Mouse (Mus musculus): Measurements from ENCODE around the gene Bmpr1b. TPM values are rescaled to one million over a fixed set of nuclear protein-coding genes. Genes with fewer than 3 reads are reported as not detected.
A peak's percentile ranks its signal among the peaks of the same experiment; 100 is the strongest.

Gene Bmpr1b
- polyA plus RNA-seq, 1 experiment from 2014 or later, result 8.1 TPM

DNA sequence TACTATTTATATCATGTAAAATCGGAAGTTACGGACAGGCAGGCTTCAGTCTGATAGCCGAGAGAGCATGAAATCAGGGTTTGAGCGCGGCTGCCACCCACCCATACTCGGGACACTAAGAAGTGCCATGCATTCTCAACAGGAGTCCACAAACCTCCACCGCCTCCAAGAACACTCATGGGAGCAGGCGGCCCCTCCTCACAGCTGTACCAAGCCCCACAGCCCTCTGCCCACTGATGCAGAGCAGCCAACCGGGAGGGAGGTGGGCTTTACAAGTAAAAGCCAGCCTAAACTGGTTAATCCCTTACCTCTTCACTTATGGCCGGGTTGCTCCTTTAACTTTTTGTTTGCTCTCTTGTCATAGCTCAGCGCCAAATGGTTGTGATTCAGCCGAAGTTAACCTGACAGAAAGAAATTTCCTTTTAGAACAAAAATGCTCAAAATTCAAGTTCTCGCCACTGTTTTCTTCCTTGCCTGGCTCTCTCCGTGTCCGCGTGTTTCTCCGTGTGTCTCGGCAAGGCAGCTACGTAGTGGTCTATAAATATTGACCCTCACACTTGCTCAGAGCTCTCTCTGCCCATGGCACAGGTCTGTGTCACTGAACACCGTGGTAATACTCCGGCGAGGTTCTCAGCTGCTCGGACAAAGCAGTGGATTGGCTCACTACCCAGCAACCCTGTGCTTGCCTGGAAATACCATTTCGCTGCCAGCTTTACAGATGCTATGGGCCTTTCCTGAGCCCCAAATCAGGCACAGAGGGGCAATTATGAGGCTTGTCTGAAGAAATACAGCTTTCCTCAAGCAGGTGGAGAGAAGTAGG is 187.4 kb downstream of the Bmpr1b start:
- WGBS, result 70% methylated on average over 24 of the region's 24 CpGs
- peak; percentile 98 for ATAC-seq (replicated peaks; ENCODE audit: low FRiP score)
- Histone ChIP-seq H3K4me3 (replicated peaks) (peak overlapping the region; percentile 17), H3K36me3 (no peaks in the 10 kb centered on the region), H3K9ac (peak overlapping the region; percentile 32; the same call in 1 of the 2 replicates), H3K4me2 (peak overlapping the region; percentile 48), H3K27me3 (no peaks in the 10 kb centered on the region), H3K27ac (peak overlapping the region; percentile 94), H3K4me1 (peaks cover 15% of the 10 kb centered on the region), H3K9me3 (replicated peaks) (no peaks in the 10 kb centered on the region)

DNA sequence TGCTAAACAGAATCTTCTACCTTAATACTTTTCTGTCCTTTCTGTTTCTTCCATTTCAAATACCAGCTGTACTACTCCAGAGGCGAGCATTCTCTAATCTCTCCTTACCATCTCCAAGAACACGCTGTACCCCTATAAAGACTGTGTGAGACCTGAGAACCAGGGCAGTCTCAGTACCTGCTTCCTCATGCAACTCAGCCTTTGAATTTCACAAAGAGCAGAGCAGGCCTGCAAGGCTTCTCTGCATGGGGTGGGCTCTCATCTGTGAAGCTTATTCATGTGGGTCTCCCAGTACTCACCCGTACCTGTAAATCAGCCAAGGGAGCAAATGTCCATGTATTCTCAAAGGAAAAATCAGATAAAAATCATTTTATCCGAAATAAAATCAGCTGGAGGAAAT is 203.0 kb downstream of the Bmpr1b start:
- no peaks in the 10 kb centered on the region for H3K27me3 ChIP-seq
- H3K4me2 ChIP-seq, result no peak overlapping the region
- peak; percentile 86 for ATAC-seq (replicated peaks; ENCODE audit: low FRiP score)
- H3K4me3 ChIP-seq (replicated peaks), result no peak overlapping the region
- H3K9ac ChIP-seq, result no peak overlapping the region
- H3K27ac ChIP-seq, result peak overlapping the region; percentile 54; the same call in 1 of the 2 replicates
- peaks cover 10% of the 10 kb centered on the region; the same call in 1 of the 2 replicates for H3K4me1 ChIP-seq
- no peaks in the 10 kb centered on the region for H3K9me3 ChIP-seq (replicated peaks)
- H3K36me3 ChIP-seq, result no peaks in the 10 kb centered on the region
- WGBS, result 48% methylated on average over 4 of the region's 4 CpGs

DNA sequence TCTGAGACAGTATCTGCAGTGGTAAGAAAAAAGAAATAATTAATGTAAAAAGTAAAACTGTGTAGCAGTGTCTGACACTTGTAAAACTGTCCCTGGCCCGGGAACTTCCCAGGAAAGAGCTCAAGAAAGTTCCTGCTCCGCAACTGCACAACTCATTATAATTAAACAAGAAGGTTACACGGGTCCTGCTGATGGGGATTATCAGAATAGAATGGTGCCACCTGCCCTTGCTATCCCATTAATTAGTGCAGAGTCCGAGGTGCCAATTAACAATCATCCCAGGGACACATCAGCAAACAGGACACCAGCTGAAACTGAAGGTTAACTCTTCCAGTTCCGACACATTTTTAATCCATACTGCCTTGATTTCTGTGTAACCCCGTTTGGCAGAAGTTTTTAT is 216.3 kb downstream of the Bmpr1b start:
- Histone ChIP-seq H3K4me3 (replicated peaks) (no peak overlapping the region), H3K9ac (no peak overlapping the region), H3K36me3 (no peaks in the 10 kb centered on the region), H3K4me1 (peaks cover 2% of the 10 kb centered on the region; the same call in 1 of the 2 replicates), H3K4me2 (no peak overlapping the region), H3K27ac (no peak overlapping the region), H3K27me3 (no peaks in the 10 kb centered on the region), H3K9me3 (replicated peaks) (no peaks in the 10 kb centered on the region)
- ATAC-seq (replicated peaks; ENCODE audit: low FRiP score), result no peak
- 56% methylated on average over 6 of the region's 6 CpGs for WGBS

DNA sequence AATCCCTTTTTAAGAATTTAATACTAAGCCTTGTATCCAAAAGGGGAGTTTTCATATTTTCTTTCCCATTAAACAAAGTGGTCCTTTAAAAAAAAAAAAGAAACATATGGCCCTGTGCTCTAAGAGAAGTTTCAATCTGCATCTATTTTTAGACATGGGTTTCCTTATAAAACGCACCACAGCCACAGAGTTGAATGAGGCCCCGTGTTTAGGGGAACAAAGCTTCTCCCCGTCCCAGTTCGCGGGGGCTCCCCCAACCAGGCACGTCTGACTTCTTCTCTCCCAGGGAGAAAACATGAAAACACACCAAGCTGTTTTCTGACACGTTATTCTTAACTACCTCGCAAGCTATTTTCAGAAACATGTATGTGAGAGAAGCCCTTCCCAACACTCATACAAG is 218.6 kb downstream of the Bmpr1b start:
- WGBS, result 71% methylated on average over 8 of the region's 8 CpGs
- no peak for ATAC-seq (replicated peaks; ENCODE audit: low FRiP score)
- Histone ChIP-seq H3K4me3 (replicated peaks) (no peak overlapping the region), H3K27ac (no peak overlapping the region), H3K27me3 (no peaks in the 10 kb centered on the region), H3K9ac (no peak overlapping the region), H3K4me2 (no peak overlapping the region), H3K4me1 (peaks cover 2% of the 10 kb centered on the region; the same call in 1 of the 2 replicates), H3K36me3 (no peaks in the 10 kb centered on the region), H3K9me3 (replicated peaks) (no peaks in the 10 kb centered on the region)

DNA sequence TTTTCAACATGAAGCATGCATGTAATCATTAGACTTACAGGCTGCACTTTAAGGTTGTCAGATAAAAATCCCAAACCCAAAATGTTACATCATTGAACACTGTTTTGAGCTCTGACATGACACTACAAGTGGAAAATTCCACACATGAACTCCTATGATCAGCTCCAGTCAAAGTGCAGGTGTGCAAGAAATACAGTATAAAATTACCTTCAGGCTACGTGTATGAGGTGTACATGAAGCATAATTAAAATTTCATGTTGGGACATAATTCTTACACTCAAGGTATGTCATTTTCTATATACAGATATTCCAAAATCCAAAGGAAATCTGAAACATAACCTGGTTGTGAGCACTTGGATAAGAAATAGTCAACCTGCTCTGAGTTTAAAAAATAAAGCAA is 220.7 kb downstream of the Bmpr1b start:
- no peak for ATAC-seq (replicated peaks; ENCODE audit: low FRiP score)
- H3K4me3 ChIP-seq (replicated peaks), result no peak overlapping the region
- no peaks in the 10 kb centered on the region for H3K27me3 ChIP-seq
- peaks cover 2% of the 10 kb centered on the region; the same call in 1 of the 2 replicates for H3K4me1 ChIP-seq
- H3K27ac ChIP-seq, result no peak overlapping the region
- 60% methylated on average over 1 of the region's 1 CpGs for WGBS
- no peaks in the 10 kb centered on the region for H3K36me3 ChIP-seq
- H3K9ac ChIP-seq, result no peak overlapping the region
- H3K4me2 ChIP-seq, result no peak overlapping the region
- no peaks in the 10 kb centered on the region for H3K9me3 ChIP-seq (replicated peaks)

DNA sequence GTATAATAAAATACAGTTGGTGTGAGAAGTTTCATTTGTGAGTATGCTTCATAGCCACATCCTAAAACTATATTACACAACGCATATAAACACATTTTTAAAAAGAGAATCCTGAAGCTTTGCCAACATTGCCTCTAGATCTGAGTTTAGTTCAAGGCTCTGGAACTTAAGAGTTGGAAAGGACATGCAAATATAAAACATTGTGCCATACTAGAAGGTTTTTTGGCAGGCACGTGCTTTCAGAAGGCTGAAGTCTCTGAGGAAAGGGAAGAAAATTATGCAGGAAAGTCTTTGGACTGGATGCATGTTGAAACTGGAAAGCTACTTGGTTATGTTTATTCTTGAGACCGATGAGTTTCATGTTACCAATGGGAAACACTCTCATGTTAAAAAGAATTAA is 221.1 kb downstream of the Bmpr1b start:
- no peak overlapping the region for H3K9ac ChIP-seq
- H3K27ac ChIP-seq, result no peak overlapping the region
- WGBS, result 78% methylated on average over 3 of the region's 3 CpGs
- H3K9me3 ChIP-seq (replicated peaks), result no peaks in the 10 kb centered on the region
- no peak overlapping the region for H3K4me2 ChIP-seq
- no peak for ATAC-seq (replicated peaks; ENCODE audit: low FRiP score)
- H3K4me1 ChIP-seq, result peaks cover 2% of the 10 kb centered on the region; the same call in 1 of the 2 replicates
- no peaks in the 10 kb centered on the region for H3K36me3 ChIP-seq
- H3K4me3 ChIP-seq (replicated peaks), result no peak overlapping the region
- H3K27me3 ChIP-seq, result no peaks in the 10 kb centered on the region

DNA sequence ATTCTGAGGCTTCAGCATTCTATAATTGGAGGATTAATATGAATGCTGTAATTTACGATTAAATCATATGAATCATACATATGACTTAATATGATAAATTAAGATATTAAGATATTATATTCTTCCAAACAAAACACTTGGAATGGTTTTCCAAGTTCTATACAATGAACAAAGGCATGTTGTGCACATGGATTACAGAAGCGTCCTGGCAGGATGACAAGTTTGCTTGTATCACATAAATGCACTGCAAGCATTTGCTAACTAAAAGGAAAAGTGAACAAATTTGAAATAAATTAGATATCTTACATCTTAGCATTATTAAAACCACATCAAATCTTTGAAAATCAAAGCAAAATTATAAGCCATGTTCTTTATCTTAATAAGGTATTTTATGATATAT is 222.4 kb downstream of the Bmpr1b start:
- H3K9ac ChIP-seq, result no peak overlapping the region
- no peaks in the 10 kb centered on the region for H3K27me3 ChIP-seq
- no peak overlapping the region for H3K4me2 ChIP-seq
- no peak overlapping the region for H3K4me3 ChIP-seq (replicated peaks)
- 84% methylated on average over 2 of the region's 2 CpGs for WGBS
- ATAC-seq (replicated peaks; ENCODE audit: low FRiP score), result no peak
- peaks cover 2% of the 10 kb centered on the region; the same call in 1 of the 2 replicates for H3K4me1 ChIP-seq
- no peaks in the 10 kb centered on the region for H3K36me3 ChIP-seq
- no peaks in the 10 kb centered on the region for H3K9me3 ChIP-seq (replicated peaks)
- H3K27ac ChIP-seq, result no peak overlapping the region

DNA sequence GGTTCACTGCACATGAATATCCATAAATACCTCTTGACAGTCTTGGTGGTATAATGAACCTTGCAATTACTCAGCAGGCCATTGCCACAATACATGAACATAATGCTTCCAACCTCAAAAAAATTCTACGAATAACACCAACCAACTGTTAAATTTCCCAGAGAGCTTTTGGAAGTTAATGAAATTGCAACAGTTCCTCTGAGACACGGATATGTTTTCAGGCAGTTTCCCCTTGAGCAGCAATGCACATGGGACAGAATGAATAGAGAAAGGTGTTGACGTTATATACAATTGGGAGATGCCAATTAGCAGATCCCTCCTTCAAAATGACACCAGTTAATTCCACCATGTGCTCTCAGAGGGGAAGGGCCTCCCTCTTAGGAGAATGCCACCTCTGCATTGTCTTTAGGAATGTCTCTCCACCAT is 225.9 kb downstream of the Bmpr1b start:
- ATAC-seq (replicated peaks; ENCODE audit: low FRiP score), result no peak
- Histone ChIP-seq H3K36me3 (no peaks in the 10 kb centered on the region), H3K4me3 (replicated peaks) (no peak overlapping the region), H3K9ac (no peak overlapping the region), H3K27ac (no peak overlapping the region), H3K4me1 (no peaks in the 10 kb centered on the region), H3K9me3 (replicated peaks) (no peaks in the 10 kb centered on the region), H3K4me2 (no peak overlapping the region), H3K27me3 (no peaks in the 10 kb centered on the region)
- WGBS, result 71% methylated on average over 3 of the region's 3 CpGs

DNA sequence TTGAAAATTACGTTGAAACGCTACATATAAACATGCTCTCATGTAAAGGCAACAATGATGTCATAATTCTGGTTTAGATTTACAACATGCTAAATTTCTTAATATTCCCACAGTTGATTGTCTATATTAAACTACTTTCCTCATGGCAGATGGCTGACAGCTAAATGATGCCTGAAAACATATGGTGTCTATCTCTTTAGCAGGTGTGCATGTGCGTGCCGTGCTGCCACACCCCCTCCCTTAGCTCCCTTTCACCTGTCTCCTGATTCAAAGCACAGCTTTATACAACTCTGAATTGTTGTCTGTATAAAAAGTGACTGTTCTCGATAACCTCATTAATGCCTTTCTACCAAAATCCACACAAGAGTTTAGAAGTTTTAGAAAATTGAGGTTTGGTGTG is 229.0 kb downstream of the Bmpr1b start:
- peaks cover 9% of the 10 kb centered on the region for H3K4me1 ChIP-seq
- ATAC-seq (replicated peaks; ENCODE audit: low FRiP score), result no peak
- no peak overlapping the region for H3K9ac ChIP-seq
- H3K36me3 ChIP-seq, result no peaks in the 10 kb centered on the region
- no peaks in the 10 kb centered on the region for H3K9me3 ChIP-seq (replicated peaks)
- no peak overlapping the region for H3K27ac ChIP-seq
- H3K4me3 ChIP-seq (replicated peaks), result no peak overlapping the region
- H3K4me2 ChIP-seq, result no peak overlapping the region
- 92% methylated on average over 5 of the region's 5 CpGs for WGBS
- H3K27me3 ChIP-seq, result no peaks in the 10 kb centered on the region

DNA sequence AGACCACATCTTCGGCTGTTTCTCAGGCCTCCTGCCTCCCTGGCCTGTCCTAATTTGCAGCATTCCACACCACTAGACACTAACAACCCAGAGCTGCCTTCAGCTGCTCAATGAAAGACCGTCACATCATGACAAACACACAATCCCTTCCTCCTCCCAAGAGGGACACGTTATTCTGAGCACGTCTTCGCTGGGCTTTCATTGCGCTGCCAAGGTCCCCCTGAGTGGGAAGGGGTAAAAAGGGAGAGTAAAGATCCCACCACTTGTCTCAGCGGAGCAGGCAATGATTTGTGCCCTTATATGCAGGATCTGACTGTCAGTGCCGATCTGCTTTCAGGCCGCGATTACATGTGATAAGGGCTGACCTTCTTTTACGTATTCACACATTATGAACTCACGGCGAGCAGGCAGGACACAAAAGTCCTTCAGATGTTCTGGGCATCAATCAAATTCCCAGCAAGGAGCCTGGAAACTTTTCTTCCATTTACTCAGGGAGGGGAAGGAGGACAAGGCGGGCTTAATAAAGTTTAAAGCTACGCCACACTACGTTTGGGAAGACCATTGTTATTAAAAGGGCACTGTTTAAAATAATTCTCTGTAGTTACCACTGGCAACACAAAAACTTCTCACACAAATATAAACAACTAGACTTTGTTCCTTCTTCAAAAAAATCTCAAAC is 232.5 kb downstream of the Bmpr1b start:
- ATAC-seq (replicated peaks; ENCODE audit: low FRiP score), result no peak
- Histone ChIP-seq H3K4me2 (no peak overlapping the region), H3K27ac (no peak overlapping the region), H3K27me3 (no peaks in the 10 kb centered on the region), H3K4me1 (peaks cover 30% of the 10 kb centered on the region), H3K4me3 (replicated peaks) (no peak overlapping the region), H3K9me3 (replicated peaks) (no peaks in the 10 kb centered on the region), H3K36me3 (no peaks in the 10 kb centered on the region), H3K9ac (no peak overlapping the region)
- 45% methylated on average over 16 of the region's 16 CpGs for WGBS

DNA sequence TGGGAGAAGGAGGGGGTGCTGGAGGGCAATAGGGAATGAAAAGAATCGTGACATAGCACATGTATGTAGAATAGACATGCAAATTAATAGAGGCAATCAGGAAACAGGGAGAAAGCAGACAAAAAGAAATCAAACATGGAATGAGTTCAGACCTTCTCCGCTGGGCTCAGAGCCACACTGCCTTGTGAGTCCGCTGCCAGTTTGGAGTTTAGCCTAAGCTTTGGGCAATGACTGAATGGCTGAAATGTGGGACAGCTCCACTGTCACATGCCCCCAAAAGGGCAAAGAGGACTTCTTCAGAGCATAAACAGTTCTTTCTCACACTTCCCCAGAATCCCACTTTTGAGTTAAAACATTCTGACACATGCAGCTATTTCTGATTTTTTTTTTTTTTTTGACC is 236.3 kb downstream of the Bmpr1b start:
- no peaks in the 10 kb centered on the region for H3K9me3 ChIP-seq (replicated peaks)
- ATAC-seq (replicated peaks; ENCODE audit: low FRiP score), result no peak
- no peak overlapping the region for H3K4me2 ChIP-seq
- peaks cover 35% of the 10 kb centered on the region for H3K4me1 ChIP-seq
- H3K27ac ChIP-seq, result no peak overlapping the region
- no peaks in the 10 kb centered on the region for H3K27me3 ChIP-seq
- 79% methylated on average over 3 of the region's 3 CpGs for WGBS
- no peak overlapping the region for H3K4me3 ChIP-seq (replicated peaks)
- H3K36me3 ChIP-seq, result no peaks in the 10 kb centered on the region
- H3K9ac ChIP-seq, result no peak overlapping the region

DNA sequence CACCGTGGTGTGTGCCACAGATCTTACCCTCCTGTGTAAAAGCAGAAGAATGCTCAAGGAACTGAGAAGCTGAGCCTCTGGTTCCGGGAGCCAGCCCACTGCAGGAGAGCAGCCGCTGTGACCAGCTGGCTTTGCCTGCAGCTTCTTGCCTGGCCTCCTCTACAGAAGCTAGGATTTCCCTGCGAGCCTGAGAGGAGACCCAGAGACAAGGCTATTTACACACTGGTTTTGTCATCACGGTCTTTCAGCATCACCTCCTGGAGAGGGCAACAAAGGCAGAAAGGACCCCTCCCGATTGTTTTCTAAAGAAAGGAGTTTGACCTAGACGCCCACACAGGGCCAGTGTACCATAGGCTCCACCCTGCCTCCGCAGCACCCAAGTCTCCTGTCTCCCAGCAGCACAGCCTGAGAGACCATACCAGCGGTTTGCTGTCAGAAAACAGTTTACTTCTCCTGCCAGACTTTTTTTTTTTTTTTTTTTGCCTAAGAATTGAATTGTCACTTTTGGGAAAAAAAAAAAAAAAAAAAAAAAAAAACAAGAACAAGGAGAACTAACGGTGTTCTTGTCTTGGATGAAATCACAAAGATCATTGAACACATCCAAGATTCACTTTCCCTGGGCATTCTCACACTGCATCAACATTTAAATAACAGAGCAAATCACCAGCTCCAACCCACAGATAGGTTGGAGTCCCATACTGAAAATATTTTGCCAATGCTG is 237.7 kb downstream of the Bmpr1b start:
- 0 out of 2 replicates have a peak overlapping the region, but pooled peaks have one; percentile 3 for H3K9ac ChIP-seq
- peak overlapping the region; percentile 62 for H3K27ac ChIP-seq
- H3K9me3 ChIP-seq (replicated peaks), result no peaks in the 10 kb centered on the region
- H3K4me1 ChIP-seq, result peaks cover 32% of the 10 kb centered on the region
- no peaks in the 10 kb centered on the region for H3K36me3 ChIP-seq
- peak overlapping the region; percentile 26 for H3K4me3 ChIP-seq (replicated peaks)
- peak overlapping the region; percentile 51 for H3K4me2 ChIP-seq
- ATAC-seq (replicated peaks; ENCODE audit: low FRiP score), result peak; percentile 75
- H3K27me3 ChIP-seq, result no peaks in the 10 kb centered on the region
- 8% methylated on average over 10 of the region's 10 CpGs for WGBS
